Mouse (Mus musculus) heart, embryonic 11.5 days (tissue): Measurements from ENCODE around the gene Pbx1. TPM values are rescaled to one million over a fixed set of nuclear protein-coding genes. Genes with fewer than 3 reads are reported as not detected.
A peak's percentile ranks its signal among the peaks of the same experiment; 100 is the strongest.

Experiments used
- ATAC-seq: fragments of 200-750 bp; cut with Nextera tagmentation; replicated peaks from 2 replicates; pipeline ENCODE4 v1.8.0; 2017; ENCODE audit warnings: moderate library complexity; ENCODE audit not compliant: insufficient number of reproducible peaks, low FRiP score, low TSS enrichment
- H3K27ac ChIP-seq: fragments of 300-500 bp; sonication (generic); 2 replicates; pipeline ENCODE4 v1.5.1; 2014; ENCODE audit warnings: mild to moderate bottlenecking, low read depth, low read length
- H3K27me3 ChIP-seq: fragments of 300-500 bp; sonication (generic); 2 replicates; pipeline ENCODE4 v1.6.1; 2014; ENCODE audit warnings: mild to moderate bottlenecking, low read length, mixed read lengths; ENCODE audit not compliant: control insufficient read depth, insufficient read depth
- H3K36me3 ChIP-seq: fragments of 300-500 bp; sonication (generic); 2 replicates; pipeline ENCODE4 v1.6.1; 2014; ENCODE audit warnings: mild to moderate bottlenecking, low read length, moderate library complexity, mixed read lengths; ENCODE audit not compliant: control insufficient read depth, insufficient read depth
- H3K4me1 ChIP-seq: fragments of 300-500 bp; sonication (generic); 2 replicates; pipeline ENCODE4 v1.6.1; 2014; ENCODE audit warnings: low read length; ENCODE audit not compliant: control insufficient read depth, insufficient read depth
- H3K4me2 ChIP-seq: fragments of 300-500 bp; sonication (generic); 2 replicates; pipeline ENCODE4 v1.6.1; 2014; ENCODE audit warnings: mild to moderate bottlenecking, moderate library complexity
- H3K4me3 ChIP-seq: fragments of 300-500 bp; sonication (generic); 2 replicates; pipeline ENCODE4 v1.5.1; 2014; ENCODE audit warnings: low read depth, low read length
- H3K9ac ChIP-seq: fragments of 300-500 bp; sonication (generic); 2 replicates; pipeline ENCODE4 v1.6.1; 2014; ENCODE audit warnings: mild to moderate bottlenecking, low read depth, low read length, moderate library complexity
- H3K9me3 ChIP-seq: fragments of 300-500 bp; sonication (generic); replicated peaks from 2 replicates; pipeline ENCODE4 v1.6.1; 2016; ENCODE audit warnings: low read length; ENCODE audit not compliant: control insufficient read depth
- WGBS: fragments of 180-500 bp; shearing (Covaris S2); extraction: QIAGEN DNeasy Blood & Tissue Kit; methylation state at CpG from one replicate; pipeline ENCODE4 v1.1.7; 2014; ENCODE audit not compliant: insufficient replicate concordance; 5-methylcytosine and 5-hydroxymethylcytosine counted together
- polyA plus RNA-seq: library from polyadenylated mRNA; unstranded; fragments of >200 nt; fragmentation: Nextera tagmentation; extraction: Ambion mirVana; gene quantifications from 2 replicates; pipeline ENCODE4 v1.2.1, GENCODE M21; 2014

Gene Pbx1
- polyA plus RNA-seq, 1 experiment from 2014 or later = 33.5 TPM

GRCm38 (mm10) chr1:168417626-168418025 lies 14.4 kb downstream of the Pbx1 start:
- Histone ChIP-seq H3K27me3 (no peaks in the 10 kb centered on the region), H3K36me3 (peaks cover 4% of the 10 kb centered on the region; the same call in 1 of the 2 replicates), H3K4me1 (peaks cover 46% of the 10 kb centered on the region), H3K4me2 (no peak overlapping the region), H3K9ac (peak overlapping the region; percentile 39; the same call in 1 of the 2 replicates), H3K4me3 (no peak overlapping the region), H3K9me3 (no peaks in the 10 kb centered on the region), H3K27ac (peak overlapping the region; percentile 46; the same call in 1 of the 2 replicates)
- WGBS = 52% methylated on average over 6 of the region's 6 CpGs
- no peak for ATAC-seq

- ATAC-seq = peak; percentile 73
- peak overlapping the region; percentile 56 for H3K4me2 ChIP-seq
- peaks cover 46% of the 10 kb centered on the region for H3K4me1 ChIP-seq
- peak overlapping the region; percentile 68 for H3K27ac ChIP-seq
- H3K9ac ChIP-seq = peak overlapping the region; percentile 64; the same call in 1 of the 2 replicates
- H3K9me3 ChIP-seq = no peaks in the 10 kb centered on the region
- H3K27me3 ChIP-seq = no peaks in the 10 kb centered on the region
- 6% methylated on average over 11 of the region's 11 CpGs for WGBS
- peaks cover 4% of the 10 kb centered on the region; the same call in 1 of the 2 replicates for H3K36me3 ChIP-seq
- H3K4me3 ChIP-seq = peak overlapping the region; percentile 8; the same call in 1 of the 2 replicates
These were observed 15.2 kb downstream of the Pbx1 start for GRCm38 (mm10) chr1:168416729-168417437.

- H3K27me3 ChIP-seq = no peaks in the 10 kb centered on the region
- no peaks in the 10 kb centered on the region for H3K9me3 ChIP-seq
- H3K4me2 ChIP-seq = peak overlapping the region; percentile 28; the same call in 1 of the 2 replicates
- 0 out of 2 replicates have a peak overlapping the region, but pooled peaks have one; percentile 35 for H3K9ac ChIP-seq
- H3K4me1 ChIP-seq = peaks cover 49% of the 10 kb centered on the region
- H3K36me3 ChIP-seq = peaks cover 4% of the 10 kb centered on the region; the same call in 1 of the 2 replicates
- H3K4me3 ChIP-seq = no peak overlapping the region
- H3K27ac ChIP-seq = peak overlapping the region; percentile 51
- no peak for ATAC-seq
- WGBS = 7% methylated on average over 10 of the region's 10 CpGs
These were observed 21.5 kb downstream of the Pbx1 start for GRCm38 (mm10) chr1:168410611-168411010.

- WGBS = 6% methylated on average over 1 of the region's 1 CpGs
These were observed 22.0 kb downstream of the Pbx1 start for GRCm38 (mm10) chr1:168410054-168410453.

GRCm38 (mm10) chr1:168408757-168409156 lies 23.3 kb downstream of the Pbx1 start:
- Histone ChIP-seq H3K36me3 (0 out of 2 replicates have a peak, but pooled peaks cover 4% of the 10 kb centered on the region), H3K27ac (no peak overlapping the region), H3K4me1 (peaks cover 49% of the 10 kb centered on the region)

More at GRCm38 (mm10) chr1:168410054-168410453, 22.0 kb downstream of the Pbx1 start:
- H3K27ac ChIP-seq = peak overlapping the region; percentile 74
- H3K4me3 ChIP-seq = no peak overlapping the region
- H3K9me3 ChIP-seq = no peaks in the 10 kb centered on the region
- H3K9ac ChIP-seq = no peak overlapping the region
- H3K27me3 ChIP-seq = no peaks in the 10 kb centered on the region
- peak; percentile 51; the same call in 1 of the 2 replicates for ATAC-seq
- peaks cover 4% of the 10 kb centered on the region; the same call in 1 of the 2 replicates for H3K36me3 ChIP-seq
- peaks cover 49% of the 10 kb centered on the region for H3K4me1 ChIP-seq
- peak overlapping the region; percentile 43 for H3K4me2 ChIP-seq

GRCm38 (mm10) chr1:168407958-168408357 lies 24.1 kb downstream of the Pbx1 start:
- H3K9ac ChIP-seq = no peak overlapping the region
- peaks cover 52% of the 10 kb centered on the region for H3K4me1 ChIP-seq
- H3K36me3 ChIP-seq = 0 out of 2 replicates have a peak, but pooled peaks cover 4% of the 10 kb centered on the region
- no peak for ATAC-seq
- no peak overlapping the region for H3K4me2 ChIP-seq
- H3K9me3 ChIP-seq = no peaks in the 10 kb centered on the region
- H3K4me3 ChIP-seq = no peak overlapping the region
- H3K27ac ChIP-seq = 0 out of 2 replicates have a peak overlapping the region, but pooled peaks have one; percentile 29
- 78% methylated on average over 7 of the region's 7 CpGs for WGBS
- H3K27me3 ChIP-seq = no peaks in the 10 kb centered on the region

More at GRCm38 (mm10) chr1:168408757-168409156, 23.3 kb downstream of the Pbx1 start:
- H3K9me3 ChIP-seq = no peaks in the 10 kb centered on the region
- no peak overlapping the region for H3K4me3 ChIP-seq
- 65% methylated on average over 10 of the region's 10 CpGs for WGBS
- H3K9ac ChIP-seq = no peak overlapping the region
- no peak for ATAC-seq
- H3K4me2 ChIP-seq = no peak overlapping the region
- H3K27me3 ChIP-seq = no peaks in the 10 kb centered on the region

GRCm38 (mm10) chr1:168406291-168406675 lies 25.8 kb downstream of the Pbx1 start:
- WGBS = 65% methylated on average over 8 of the region's 8 CpGs
- no peak overlapping the region for H3K4me3 ChIP-seq
- H3K27me3 ChIP-seq = no peaks in the 10 kb centered on the region
- 0 out of 2 replicates have a peak, but pooled peaks cover 4% of the 10 kb centered on the region for H3K36me3 ChIP-seq
- H3K4me1 ChIP-seq = peaks cover 58% of the 10 kb centered on the region
- H3K27ac ChIP-seq = peak overlapping the region; percentile 67
- no peak for ATAC-seq
- no peaks in the 10 kb centered on the region for H3K9me3 ChIP-seq
- H3K9ac ChIP-seq = no peak overlapping the region
- H3K4me2 ChIP-seq = no peak overlapping the region

- 16% methylated on average over 11 of the region's 12 CpGs for WGBS
- Histone ChIP-seq H3K4me2 (peak overlapping the region; percentile 20; the same call in 1 of the 2 replicates), H3K4me1 (peaks cover 54% of the 10 kb centered on the region), H3K27me3 (no peaks in the 10 kb centered on the region), H3K9me3 (no peaks in the 10 kb centered on the region), H3K27ac (peak overlapping the region; percentile 67), H3K36me3 (0 out of 2 replicates have a peak, but pooled peaks cover 4% of the 10 kb centered on the region), H3K9ac (0 out of 2 replicates have a peak overlapping the region, but pooled peaks have one; percentile 18), H3K4me3 (no peak overlapping the region)
- no peak for ATAC-seq
These were observed 26.3 kb downstream of the Pbx1 start for GRCm38 (mm10) chr1:168405645-168406290.
